Mouse (Mus musculus): ENCODE measurements around the gene Gstt1.

DNA sequence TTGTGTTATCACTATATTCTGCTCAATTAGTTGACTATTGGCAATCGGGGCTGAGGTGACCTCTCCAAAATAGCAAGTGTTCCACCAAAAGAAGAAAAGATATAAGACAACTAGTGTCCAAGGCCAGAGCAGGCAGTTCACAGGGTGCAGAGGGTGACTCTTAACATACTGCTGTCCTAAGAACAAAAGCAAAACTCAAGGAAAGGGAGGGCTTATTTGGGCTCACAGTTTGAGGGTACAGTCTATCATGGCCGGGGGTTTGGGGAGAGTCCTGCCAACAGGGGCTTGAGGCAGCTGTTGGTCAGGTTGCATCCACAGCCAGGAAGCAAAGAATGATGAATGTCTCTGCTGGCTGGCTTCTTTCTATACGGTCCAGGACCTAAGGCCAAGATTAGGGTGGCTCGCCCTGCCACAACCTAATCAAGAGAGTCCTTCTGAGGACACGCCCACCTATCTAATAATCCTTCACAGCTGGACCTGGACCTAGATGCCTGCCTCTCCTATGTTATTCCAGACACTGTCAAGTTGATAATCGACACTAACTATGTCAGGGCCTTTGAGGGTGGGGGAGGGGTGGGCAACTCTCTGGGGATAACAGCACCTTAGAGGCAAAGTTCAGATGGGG lies 47.0 kb upstream of the Gstt1 start:
- TF ChIP-seq EP300 (IDR thresholded peaks at IDR 0.05; ENCODE audit: low read depth) (peak; percentile 71), CTCF (IDR thresholded peaks at IDR 0.05; ENCODE audit: low read depth) (no peak)

All from liver, embryonic 14.5 days (tissue).